Mouse (Mus musculus) adrenal gland, adult 2 months (tissue): ENCODE results near the gene Cited2. TPM values are rescaled to one million over a fixed set of nuclear protein-coding genes. Genes with fewer than 3 reads are reported as not detected.

Experiments used
- polyA plus RNA-seq: library from polyadenylated mRNA; depleted of rRNA; stranded (reverse); fragments of >200 nt; gene quantifications from 2 replicates; pipeline ENCODE4 v1.2.3, GENCODE M21; 2012; rRNA removed
- total RNA-seq, 2 experiments: library from RNA; stranded (reverse); gene quantifications; 2 replicates each; pipeline ENCODE4 v1.2.3; 2021

The Cited2 gene
- total and polyA plus RNA-seq, 3 experiments: 57.4 to 109 (median 72.4) TPM

Other genes with a start within 250 kb of the Cited2 start
- gene Txlnb, start 73.0 kb downstream of the Cited2 start, total RNA-seq: under 1 TPM; 0.52 to 0.79 TPM
- 0.13 and 0.21 TPM in 2 replicates for gene Txlnb, start 73.0 kb downstream of the Cited2 start, polyA plus RNA-seq
- gene Heca, start 224.8 kb downstream of the Cited2 start, total RNA-seq: 10 to 100 TPM; 25.5 to 26.3 TPM
- 9.1 and 11.7 TPM in 2 replicates for gene Heca, start 224.8 kb downstream of the Cited2 start, polyA plus RNA-seq